In the genomic region with DNA sequence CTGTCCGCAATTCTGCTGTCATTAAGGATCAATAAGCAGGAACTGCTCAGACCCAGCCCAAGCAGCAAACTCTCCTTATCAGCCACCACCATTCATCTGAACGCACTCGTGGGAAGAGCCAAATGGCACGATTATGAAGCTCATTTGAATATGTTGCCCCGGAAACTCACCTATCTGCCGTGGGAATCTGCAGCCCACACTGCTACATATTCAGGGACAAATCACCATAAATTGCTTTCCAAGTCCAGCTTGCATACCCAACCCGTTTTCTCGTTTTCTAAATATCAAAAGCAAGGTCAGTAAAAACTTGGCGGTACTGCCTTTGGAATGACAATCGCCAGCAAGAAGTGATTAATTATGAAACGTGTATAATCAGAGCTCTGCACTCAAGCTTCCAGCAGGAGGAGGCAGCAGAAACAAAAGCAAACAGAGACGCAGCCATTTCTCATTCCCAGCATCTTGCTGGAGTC, we compare ENCODE assay signal across 10 mouse cellular contexts.
DNase-seq lines count a peak whose midpoint lies in the region; ATAC-seq lines count a peak whose summit lies in the region.
"Had no signal": no experiment of that assay in that cellular context is flagged by ENCODE, and none has a peak within 500 bp of the region (broad histone marks: within the 10 kb centered on the region; RNA-seq: fewer than 3 reads in every experiment).

No protein-coding gene starts in this region.

- DNase-seq in adrenal gland, postnatal 14 days = peak; percentile 49
- DNase-seq in adrenal gland, postnatal 25 days = no peak
- peak; percentile 51 for DNase-seq in neural tube, embryonic 11.5 days (ENCODE audit: low spot score)
- no peak for DNase-seq in neural tube, embryonic 10.5 days (ENCODE audit: extremely low spot score, low spot score)
- no peak for DNase-seq in heart, adult 9 months (ENCODE audit: low spot score in 2 of 2)
- DNase-seq in heart, postnatal 36 days = no peak
- DNase-seq: cerebellum, postnatal 25 days; kidney, adult 18-20 months had no signal

- H3K27ac ChIP-seq in neural tube, embryonic 11.5 days (ENCODE audit: low read depth, low read length) = 0 out of 2 replicates have a peak overlapping the region, but pooled peaks have one; percentile 36
- H3K27ac ChIP-seq in liver, embryonic 15.5 days (replicated peaks) = no peak overlapping the region
- no peak overlapping the region for H3K27ac ChIP-seq in stomach, embryonic 15.5 days

- no peaks in the 10 kb centered on the region for H3K36me3 ChIP-seq in neural tube, embryonic 11.5 days (ENCODE audit: control insufficient read depth, insufficient read depth, low read length)
- no peaks in the 10 kb centered on the region for H3K36me3 ChIP-seq in liver, embryonic 15.5 days (replicated peaks)
- H3K36me3 ChIP-seq in stomach, embryonic 15.5 days = no peaks in the 10 kb centered on the region

- no peaks in the 10 kb centered on the region for H3K9me3 ChIP-seq in neural tube, embryonic 11.5 days (ENCODE audit: control insufficient read depth, low read length)
- H3K9me3 ChIP-seq in liver, embryonic 15.5 days (replicated peaks) = no peaks in the 10 kb centered on the region
- no peaks in the 10 kb centered on the region for H3K9me3 ChIP-seq in stomach, embryonic 15.5 days

- H3K27me3 ChIP-seq in neural tube, embryonic 11.5 days (ENCODE audit: control insufficient read depth, insufficient read depth, low read length) = no peaks in the 10 kb centered on the region
- no peaks in the 10 kb centered on the region for H3K27me3 ChIP-seq in liver, embryonic 15.5 days
- H3K27me3 ChIP-seq in stomach, embryonic 15.5 days (replicated peaks) = no peaks in the 10 kb centered on the region

- 48% methylated on average over 12 of the region's 12 CpGs for WGBS in neural tube, embryonic 11.5 days
- 24% methylated on average over 12 of the region's 12 CpGs for WGBS in liver, embryonic 15.5 days (ENCODE audit: insufficient replicate concordance)
- 31% methylated on average over 12 of the region's 12 CpGs for WGBS in stomach, embryonic 15.5 days

- no peak overlapping the region for H3K9ac ChIP-seq in neural tube, embryonic 11.5 days (ENCODE audit: low read length)
- no peak overlapping the region for H3K9ac ChIP-seq in liver, embryonic 15.5 days
- no peak overlapping the region for H3K9ac ChIP-seq in stomach, embryonic 15.5 days

- no peak overlapping the region for H3K4me2 ChIP-seq in neural tube, embryonic 11.5 days (ENCODE audit: low read depth)
- peak overlapping the region; percentile 42 for H3K4me2 ChIP-seq in liver, embryonic 15.5 days
- H3K4me2 ChIP-seq in stomach, embryonic 15.5 days = peak overlapping the region; percentile 29

- H3K4me3 ChIP-seq in neural tube, embryonic 11.5 days (ENCODE audit: low read depth, low read length) = no peak overlapping the region
- no peak overlapping the region for H3K4me3 ChIP-seq in liver, embryonic 15.5 days (replicated peaks)
- no peak overlapping the region for H3K4me3 ChIP-seq in stomach, embryonic 15.5 days (replicated peaks)

- intact Hi-C loops in heart, postnatal 36 days (cut with DNase I) = loop anchor here (2.0 kb wide), 1 partner anchor 63 kb away; no protein-coding TSS in a partner anchor

- peaks cover 14% of the 10 kb centered on the region for H3K4me1 ChIP-seq in neural tube, embryonic 11.5 days (ENCODE audit: control insufficient read depth, insufficient read depth, low read length)
- peaks cover 25% of the 10 kb centered on the region for H3K4me1 ChIP-seq in liver, embryonic 15.5 days (replicated peaks)
- peaks cover 13% of the 10 kb centered on the region for H3K4me1 ChIP-seq in stomach, embryonic 15.5 days

- ATAC-seq in neural tube, embryonic 11.5 days (ENCODE audit: insufficient read depth, low FRiP score, low TSS enrichment) = 0 out of 2 replicates have a peak, but pooled peaks have one; percentile 50
- no peak for ATAC-seq in liver, embryonic 15.5 days (ENCODE audit: insufficient read depth)
- ATAC-seq in stomach, embryonic 15.5 days (ENCODE audit: insufficient read depth, low FRiP score, low read depth) = no peak

Comparison
In these comparisons a context has a peak if more than half of its experiments do, and no peak if none do; other contexts are left out.
1. DNase-seq: peak in adrenal gland, postnatal 14 days (single experiment) and neural tube, embryonic 11.5 days (single experiment); none in adrenal gland, postnatal 25 days (single experiment), neural tube, embryonic 10.5 days (single experiment), heart, adult 9 months (0 of 2) and heart, postnatal 36 days (0 of 2).